Mouse (Mus musculus): ENCODE data around the gene Clk3.

The Clk3 gene

DNA sequence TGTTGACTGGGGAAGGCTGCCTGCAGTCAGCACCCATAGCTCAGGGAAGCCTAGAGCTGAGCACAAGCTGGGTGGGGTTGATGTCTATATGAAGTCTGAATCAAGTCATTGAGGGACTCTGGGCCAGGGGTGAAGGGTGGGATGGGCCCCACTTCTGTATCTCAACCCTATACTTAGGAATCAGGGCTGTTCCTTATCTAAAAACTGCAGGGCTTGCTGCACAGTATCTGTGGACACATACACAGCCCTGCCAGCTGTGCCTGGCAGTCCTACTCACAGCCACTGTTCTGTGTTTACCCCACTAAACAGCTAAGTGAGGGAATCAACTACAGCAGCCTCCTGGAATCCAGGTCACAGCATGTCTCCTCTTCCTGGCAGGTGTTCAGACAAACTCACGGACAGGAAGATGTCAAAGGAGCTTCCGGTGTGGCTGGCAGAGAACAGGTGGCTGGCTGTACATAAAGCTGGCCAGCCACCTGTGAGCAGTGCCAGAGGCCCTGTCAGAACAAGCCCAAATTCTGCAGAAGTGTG is 3.9 kb upstream of the Clk3 start:
- DNase-seq, result no peak

DNA sequence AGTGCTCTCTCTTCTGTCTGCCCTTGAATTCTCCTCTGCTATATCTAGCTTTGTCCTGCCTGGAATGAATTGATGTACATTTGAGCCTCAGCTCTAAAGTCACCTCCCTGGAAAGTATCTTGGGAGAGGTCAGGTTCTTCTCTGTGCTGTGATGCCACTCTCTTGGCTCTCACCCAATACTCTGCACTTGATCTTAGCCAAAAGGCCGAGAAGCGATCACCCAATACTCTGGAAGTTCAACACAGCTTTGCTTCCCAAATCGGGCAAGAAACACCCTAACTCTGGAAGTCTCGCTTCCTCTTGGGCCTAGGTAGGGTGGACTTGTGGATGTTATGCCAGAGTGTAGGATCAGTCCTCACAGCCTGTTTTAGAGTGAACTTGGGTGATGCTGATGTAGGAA is 1.6 kb upstream of the Clk3 start:
- no peak for DNase-seq

DNA sequence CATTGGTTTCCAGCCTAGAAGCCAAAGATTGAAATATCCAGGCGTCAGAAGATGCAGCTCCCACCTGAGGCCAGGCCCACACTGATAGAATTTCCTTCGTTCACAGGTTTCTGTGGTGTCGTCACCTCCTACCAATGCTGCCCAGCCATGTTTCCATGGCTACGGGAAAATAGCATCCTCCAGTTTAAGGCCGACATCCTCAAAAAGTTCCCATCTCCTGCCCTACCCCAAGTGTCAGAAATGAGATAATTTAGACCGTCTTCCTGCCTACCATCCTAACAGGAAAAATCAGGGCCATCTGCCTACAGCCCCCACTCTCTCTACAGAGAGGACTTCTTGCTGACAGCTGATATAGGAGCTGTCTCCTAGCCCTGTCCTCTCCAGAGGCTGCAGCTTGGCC is 771 bp upstream of the Clk3 start:
- DNase-seq, result no peak

DNA sequence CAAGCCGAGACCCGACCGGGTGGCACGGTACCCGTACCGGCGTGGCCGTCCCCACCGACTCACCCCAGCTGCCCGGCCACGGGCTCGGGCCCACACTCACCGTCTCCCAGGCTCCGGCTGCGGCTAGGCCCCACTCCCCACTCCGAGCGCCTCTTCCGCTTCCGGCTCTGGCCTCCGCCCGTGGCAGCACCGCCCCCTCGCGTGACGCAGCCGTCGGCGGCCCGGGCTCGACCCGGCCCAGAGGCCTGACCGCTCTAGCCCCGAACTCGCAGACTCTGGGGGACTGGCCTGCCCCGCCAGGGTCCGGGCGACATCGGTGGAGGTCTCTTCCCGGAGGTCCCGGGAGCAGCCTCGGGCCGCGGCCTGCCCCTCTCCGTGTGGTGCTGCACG is 691 bp downstream of the Clk3 start:
- peak; percentile 97 for DNase-seq

DNA sequence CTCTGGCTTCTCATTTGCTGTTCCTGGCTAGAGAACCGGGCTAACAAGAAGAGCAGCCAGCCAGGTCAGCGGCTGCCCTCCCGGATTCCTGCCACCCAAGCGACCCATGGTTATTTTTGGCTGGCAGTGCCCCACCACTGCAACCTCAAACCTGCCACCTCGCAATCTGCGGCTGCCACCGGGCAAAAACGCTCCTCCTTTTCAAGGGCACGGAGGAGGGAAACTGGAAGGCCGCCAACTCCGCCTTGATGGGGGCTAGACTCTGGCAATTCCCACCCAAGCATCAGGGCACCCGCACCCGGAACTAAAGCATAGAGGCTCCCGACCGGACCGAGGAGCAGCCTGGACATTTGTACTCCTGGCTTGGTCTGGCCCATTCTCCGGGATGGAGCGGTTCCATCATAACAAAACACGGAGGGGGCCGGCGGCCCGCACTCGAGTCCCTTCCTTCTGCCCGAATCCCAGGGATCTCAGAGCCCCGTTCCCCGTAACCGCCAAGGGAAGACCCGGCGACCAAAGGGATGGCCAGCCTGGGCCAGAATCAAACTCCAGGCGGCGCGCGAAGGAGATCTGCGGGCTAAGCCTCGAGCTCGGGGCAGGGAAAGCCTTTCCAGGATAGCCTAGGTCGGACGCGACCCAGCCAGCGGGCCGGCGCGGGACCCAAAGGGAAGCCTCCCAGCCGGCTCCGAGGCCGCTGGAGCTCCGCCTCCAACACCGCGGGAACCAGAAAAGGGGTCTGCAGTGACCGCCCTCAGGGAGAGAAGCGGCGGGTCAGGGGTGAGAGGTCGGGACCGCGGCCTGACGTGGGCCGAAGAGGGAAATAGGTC is 1.3 kb downstream of the Clk3 start:
- peak; percentile 88 for DNase-seq

DNA sequence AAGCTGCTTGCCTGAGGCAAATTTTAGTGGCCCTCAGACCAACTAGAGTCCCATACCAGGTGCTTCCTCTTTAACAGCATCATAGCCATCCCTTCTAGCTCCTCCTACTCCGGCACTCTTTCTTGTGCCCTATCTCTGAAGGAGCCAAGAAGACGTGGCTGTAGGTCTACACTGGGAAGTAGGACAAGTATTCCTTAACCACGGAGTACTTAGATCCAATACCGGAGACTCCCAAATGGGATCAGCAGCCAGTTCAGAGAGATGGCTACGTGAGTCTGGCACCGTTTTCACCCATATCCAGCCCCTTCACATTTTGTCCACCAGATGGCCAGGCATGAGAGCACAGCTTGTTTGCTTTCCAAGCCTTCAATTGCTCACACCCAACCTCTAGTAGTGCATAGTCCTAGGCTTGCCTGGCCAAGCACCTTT is 3.1 kb downstream of the Clk3 start:
- peak; percentile 57 for DNase-seq

DNA sequence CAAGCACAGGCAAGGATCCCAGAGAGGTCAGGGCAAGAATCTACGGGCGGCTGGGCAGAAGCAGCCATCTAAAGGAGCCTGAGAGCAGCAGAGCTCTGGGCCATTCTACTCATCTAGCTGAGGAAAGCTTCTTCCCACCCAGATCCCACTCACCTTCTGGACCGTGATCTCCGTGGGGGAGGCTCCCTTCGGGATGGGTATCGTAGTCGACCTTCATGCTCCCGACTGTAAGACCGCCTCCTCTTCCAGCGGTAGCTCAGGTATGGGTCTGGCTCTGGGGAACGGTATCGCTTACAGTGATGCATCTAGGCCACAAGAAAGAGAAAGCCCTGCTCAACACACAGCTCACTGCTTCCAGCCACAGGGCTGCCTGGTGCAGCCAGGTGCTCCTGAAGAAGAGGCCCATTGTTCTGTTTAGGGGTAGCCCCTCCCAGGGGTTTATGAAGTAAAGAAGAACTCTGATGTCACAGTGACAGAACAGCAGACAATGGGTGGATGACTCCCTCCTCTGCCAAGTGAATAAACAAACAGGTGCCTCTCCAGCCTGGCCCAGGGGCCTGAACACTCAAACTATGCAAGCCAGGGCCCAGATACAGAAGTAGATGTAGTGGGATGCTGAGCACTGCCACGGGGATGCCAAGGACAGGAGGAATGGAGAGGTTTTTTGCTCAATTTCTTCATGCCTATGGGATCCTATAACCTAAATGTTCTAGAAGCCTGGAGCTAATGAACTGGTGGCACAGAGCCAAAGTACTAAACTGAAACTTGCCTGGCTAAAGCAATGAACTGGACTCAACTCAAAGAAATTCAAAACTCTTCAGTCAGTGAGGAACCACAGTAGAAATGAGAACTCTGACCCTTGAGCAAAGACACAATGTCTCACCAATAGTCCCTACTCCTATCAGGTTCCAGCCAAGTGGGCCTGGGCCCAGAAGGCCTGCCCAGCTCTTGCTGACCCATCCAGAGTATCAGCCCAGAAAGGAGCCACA is 3.8 kb downstream of the Clk3 start:
- DNase-seq, result peak; percentile 58

DNA sequence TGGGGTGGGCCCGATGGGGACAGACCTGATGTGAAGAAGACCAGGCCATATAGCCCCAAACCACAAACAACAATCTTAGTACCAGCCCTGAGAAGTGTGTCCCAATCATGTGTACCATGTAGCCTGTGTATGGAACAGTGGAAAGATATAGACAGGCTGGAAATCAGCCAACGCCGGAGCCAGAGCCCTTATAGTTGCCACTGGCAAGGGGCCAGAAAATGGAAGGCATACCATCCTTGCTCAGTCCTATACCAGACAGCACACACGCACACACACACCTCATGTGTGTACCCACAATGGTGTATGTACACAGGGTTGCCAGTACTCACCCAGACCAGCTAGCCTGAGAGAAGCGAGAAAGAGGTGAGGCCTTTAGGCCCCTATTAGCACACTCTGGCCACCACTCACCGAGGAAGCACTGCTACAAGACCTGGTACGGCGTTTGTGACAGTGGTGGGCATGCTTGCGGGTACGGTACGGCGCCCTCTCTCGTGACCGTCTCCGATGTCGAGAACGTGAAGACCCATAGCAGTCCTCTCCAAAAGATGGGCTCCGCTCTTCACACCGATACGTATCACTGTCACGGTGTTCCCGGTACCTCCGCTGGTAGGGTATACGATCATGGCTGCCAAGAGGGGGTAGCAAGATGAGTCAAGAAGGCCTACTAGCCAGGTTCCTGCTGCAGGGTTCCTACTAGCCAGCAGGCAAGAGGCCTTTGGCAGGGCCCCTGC is 5.1 kb downstream of the Clk3 start:
- no peak for DNase-seq

DNA sequence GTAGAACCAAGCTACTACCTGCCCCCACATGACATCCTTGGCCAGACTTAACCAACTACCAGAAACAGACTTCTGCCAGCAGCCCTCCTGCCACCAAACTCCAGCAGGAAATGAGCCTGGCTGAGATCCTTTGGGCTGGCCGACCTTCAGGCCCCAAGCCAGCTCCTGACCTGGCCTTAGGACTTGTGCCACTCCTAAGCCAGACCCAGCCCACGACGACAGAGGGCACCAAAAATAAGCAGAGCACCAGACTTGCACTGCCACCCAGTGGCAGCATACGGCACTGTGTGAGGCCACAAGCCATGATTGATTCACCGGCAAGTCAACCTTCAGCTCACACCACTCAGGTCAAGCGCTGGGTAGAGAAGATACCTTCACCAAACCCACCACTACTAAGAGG is 6.4 kb downstream of the Clk3 start:
- peak; percentile 87 for DNase-seq

DNA sequence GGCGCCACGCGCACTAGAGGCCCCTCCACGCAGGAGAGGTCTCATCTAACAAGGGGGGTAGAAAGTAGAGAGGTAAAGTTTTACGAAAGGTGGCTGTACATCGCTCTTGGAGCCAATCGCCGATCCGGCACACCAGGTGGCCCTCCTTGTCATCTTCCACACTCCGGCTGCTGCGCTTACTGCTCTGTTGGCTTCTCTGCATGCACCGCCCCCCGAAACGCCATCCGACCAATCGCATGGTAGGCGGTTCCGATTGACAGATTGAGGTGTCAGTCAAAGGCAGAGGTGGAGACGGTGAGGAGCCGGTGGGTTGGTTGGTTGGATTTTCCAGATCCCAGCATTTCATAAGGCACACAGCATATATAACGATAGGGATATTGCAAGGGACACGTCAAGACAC is 7.1 kb downstream of the Clk3 start:
- no peak for DNase-seq

DNA sequence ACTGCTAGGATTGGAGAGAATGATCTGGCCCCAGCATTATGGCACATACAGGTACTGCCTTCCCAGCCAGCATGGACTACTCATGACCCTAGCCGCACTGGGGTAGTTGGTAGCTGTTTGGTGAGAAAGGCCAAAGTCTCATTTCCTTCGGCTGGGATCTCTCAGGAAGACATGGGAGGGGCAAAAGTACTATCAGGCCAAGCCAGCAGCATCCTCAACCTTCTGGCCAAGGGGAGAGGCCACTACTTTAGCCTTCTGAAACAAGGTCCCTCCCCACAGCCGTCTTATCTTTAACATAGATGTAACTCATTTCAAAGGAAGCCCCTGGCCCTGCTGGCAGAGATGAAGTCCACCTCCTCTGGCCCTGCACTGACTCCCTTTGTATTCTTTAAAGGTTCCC is 8.1 kb downstream of the Clk3 start:
- no peak for DNase-seq

DNA sequence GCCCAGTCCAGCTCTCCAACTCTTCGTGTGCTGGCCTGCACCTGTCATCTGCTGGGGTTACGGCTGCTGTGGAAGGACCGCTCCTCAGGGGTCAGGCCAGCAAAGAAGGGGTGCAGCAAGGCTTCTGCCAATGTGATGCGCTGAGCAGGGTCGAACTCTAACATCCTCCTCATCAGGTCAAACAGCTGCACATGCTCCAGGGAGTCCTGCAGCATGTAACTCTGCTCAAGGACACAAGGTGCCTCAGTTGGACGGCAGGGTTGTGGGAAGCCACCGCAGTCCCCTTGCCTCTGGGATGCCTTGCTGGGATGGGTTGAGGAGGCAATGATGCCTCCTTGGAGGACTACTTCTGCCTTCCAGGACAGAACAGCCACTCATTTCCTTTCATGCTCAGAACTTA is 14.8 kb downstream of the Clk3 start:
- DNase-seq, result no peak

DNA sequence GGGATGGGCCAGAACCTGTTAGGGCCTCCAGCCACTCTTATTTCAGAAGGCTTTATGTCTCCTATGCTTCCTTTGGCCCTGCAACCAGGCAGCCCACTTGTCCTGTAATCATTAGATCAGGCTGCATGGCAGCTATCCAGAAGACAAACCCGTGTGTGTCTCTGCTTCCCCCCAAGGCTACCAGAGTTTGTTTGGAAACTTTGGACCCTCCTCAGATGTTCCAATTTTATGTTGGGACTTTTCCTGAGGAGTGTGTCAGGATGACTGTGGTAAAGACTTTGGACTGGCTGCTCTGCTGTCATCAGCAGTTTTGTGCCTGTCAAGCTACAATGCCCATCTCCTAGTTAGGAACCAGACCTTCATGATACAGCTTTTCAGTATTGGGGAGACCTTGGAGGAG is 16.8 kb downstream of the Clk3 start:
- peak; percentile 75 for DNase-seq

DNA sequence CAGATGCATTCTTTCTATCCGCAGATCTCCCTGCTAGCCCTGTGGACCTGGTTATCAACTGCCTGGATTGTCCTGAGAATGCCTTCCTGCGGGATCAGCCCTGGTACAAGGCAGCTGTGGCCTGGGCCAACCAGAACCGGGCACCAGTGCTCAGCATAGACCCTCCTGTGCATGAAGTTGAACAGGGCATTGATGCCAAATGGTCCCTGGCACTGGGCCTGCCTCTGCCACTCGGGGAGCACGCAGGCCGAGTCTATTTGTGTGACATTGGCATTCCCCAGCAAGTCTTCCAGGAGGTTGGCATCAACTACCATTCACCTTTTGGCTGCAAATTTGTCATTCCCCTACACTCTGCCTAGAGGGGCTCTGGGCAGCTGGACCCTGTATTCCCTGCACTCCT is 17.5 kb downstream of the Clk3 start:
- no peak for DNase-seq

DNA sequence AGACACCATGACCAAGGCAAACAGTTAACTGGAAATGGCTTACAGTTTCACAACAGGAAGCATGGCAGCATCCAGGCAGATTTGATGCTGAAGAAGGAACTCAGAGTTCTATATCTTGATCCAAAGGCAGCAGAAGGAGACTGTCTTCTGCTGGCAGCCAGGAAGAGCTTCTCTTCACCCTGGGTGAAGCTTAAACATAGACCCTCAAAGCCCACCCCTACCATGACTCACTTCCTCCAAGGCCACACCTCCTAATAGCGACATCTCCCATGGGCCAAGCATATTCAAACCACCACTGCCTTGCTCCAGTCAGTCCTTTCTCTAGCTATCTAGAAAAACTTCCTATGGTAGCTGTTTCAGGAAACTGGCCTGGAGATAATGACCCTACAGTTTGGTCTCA is 18.6 kb downstream of the Clk3 start:
- DNase-seq, result no peak

DNA sequence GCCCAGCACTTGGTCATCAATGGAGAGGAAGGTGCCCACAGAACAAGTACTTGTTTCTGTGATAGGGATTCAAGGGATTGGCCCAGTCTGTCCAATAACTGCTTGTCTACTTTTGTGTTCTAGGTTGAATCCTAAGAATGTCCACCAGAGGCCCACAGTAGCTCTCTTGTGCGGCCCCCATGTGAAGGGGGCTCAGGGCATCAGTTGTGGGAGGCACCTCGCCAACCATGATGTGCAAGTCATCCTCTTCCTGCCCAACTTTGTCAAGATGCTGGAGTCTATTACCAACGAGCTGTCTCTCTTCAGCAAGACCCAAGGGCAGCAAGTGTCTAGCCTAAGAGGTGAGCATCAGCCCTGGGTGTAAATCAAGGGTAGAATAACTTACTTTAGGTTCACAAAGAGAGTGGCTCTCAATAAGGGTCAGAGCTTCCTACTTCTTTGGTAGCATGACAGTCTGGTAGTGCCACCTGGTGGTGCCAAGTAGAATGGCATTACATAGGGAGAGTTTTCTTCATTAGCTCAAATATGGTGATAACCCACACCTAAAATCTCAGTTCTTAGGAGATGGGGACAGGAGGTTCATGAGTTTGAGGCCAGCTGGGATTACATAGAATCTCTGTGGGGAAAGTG is 21.1 kb downstream of the Clk3 start:
- DNase-seq, result peak; percentile 64

DNA sequence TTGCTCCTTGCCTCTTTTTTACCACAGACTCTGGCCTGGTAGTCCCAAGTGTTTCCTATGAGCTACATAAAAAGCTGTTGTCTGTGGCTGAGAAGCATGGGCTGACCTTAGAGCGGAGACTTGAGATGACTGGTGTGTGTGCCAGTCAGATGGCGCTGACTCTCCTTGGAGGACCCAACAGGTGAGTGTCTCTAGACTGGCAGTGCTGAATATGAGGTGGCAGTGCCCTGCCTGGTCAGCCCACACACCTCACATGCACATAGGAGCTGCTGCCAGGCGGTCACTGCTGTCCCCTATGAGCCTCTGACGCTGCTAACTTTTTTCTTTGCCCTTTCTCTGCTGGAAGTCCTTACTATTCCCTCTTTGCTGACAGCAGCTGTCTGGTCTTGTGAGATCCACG is 25.8 kb downstream of the Clk3 start:
- no peak for DNase-seq

DNA sequence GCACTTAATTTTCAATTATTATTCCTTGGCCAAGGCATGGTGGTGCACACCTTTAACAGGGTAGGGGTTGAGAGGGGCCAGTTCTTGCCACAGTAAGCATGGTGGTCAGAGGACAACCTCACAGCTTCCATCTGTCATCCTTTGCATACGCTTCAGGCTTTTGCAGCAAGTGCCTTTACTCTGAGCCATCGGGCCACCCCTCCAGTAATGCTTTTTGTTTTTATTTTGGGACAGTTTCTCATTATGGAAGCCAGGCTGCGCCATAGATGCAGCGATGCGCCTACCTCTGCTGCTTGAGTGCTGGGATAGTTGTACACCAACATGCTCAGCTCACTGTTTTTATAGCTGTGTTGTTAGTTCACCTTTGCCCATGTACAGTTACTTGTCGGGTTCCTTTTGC is 32.1 kb downstream of the Clk3 start:
- no peak for DNase-seq

DNA sequence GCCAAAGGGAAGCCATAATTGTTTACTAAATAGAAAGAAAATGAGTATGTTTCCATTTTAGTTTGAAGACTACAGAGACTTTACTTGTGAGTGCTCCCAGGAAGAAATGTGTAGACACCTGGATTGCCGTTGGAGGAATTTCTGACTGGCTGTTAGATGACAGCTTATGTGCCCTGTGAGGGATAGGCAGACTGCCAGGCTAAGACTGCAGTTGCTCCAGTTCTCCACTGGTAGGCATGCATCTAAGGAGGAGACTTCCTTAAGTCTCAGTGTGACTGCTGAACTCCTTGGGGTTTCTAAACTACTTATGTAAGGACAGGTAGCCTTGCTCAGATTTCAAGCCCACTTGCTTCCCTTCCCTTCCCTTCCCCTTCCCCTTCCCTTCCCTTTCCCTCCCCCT is 37.3 kb downstream of the Clk3 start:
- DNase-seq, result no peak

DNA sequence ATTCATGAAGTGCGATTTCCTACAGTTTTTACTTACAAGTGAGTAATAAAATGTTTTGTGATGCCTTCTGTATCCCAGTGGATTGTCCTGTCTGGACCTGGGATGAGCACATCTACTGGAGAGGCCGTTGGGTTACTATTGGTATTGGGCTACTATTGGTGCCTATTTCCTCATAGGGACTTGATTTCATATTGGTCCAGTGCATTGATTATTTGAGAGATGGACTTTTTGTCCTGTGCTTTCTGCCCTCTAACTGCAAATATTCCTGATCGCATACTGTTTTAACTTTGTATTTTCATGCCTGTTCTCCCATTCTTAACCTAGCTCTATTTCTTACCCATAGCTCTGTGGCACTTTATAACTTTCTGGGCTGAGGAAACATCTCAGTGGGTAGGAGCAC is 41.0 kb downstream of the Clk3 start:
- DNase-seq, result no peak

DNA sequence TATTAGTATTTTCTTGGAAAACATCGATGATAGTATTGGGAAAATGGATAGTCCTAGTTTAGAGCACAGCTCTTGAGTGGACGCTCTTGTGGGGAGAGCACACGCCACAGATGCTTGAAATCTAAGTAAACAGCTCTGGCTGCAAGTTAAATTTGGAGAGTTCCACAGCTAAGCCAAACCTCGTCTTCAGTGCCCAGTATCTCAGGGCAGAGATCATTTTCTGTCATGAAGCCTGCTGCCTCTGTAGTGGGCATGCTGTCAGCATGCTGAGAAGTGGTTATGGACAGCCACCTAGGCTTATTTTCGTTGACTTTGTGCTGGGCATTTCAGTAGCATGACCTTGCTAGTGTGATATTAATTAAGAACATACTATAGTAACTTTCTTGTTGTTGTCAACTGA is 41.9 kb downstream of the Clk3 start:
- DNase-seq, result no peak

DNA sequence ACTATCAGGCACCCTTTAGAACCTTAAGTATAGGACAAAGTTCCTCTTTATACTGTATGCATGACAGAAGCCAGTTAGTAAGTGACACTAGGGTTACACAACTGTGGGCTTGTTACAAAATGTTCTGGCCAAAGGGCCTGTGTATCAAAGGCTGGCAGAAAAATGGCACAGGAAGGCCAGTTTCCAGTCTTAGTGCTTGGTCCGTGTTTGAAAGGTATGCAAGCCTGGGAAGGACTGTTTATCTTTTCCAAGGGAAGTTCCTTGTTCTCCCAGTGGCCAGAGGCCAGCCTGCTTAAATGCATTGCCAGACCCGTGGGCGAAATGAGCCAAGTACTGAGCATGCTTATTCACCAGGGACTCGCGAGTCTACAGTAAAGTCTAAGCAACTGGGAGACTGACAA is 42.3 kb downstream of the Clk3 start:
- DNase-seq, result peak; percentile 74

DNA sequence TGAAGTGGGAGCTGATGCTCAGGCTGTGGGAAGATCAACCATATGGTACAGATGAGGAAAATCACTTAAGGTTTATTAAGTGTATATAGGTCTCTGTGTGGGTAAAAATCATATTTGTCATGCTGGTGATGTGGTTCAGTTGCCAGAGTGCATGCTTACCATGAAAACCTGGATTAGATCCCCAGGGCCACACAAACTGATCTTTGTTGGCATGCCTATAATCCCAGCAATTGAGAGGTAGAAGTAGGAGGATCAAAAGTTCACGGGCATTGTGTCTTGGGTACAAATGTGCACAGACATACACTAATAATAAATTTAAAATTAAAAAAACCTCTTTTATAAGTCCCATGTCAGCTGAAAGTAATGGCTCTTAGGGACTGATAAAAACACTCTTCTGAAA is 43.3 kb downstream of the Clk3 start:
- DNase-seq, result no peak

All from kidney, postnatal 14 days (tissue).